Mouse (Mus musculus) liver, adult 2 months (tissue): ENCODE measurements at regions not wholly inside any gene's neighbourhood (a gene's known extent, or its start where the extent isn't known, plus 50 kb on each side); places are given as distances from the start of the nearest gene placed in this dataset.

Experiments
- DNase-seq: peaks from one replicate; pipeline ENCODE4 v3.0.0-alpha.2; 2011; ENCODE audit warnings: low read depth, low spot score; ENCODE audit errors: extremely low read depth
- H3K27ac ChIP-seq: fragments of 200-500 bp; replicated peaks from 2 replicates; pipeline ENCODE4 v1.5.1; 2012; ENCODE audit warnings: low read depth, mild to moderate bottlenecking, control low read depth, inconsistent platforms, low read length; ENCODE audit not compliant: insufficient read depth
- H3K27me3 ChIP-seq: fragments of 200-500 bp; 2 replicates; pipeline ENCODE4 v1.6.1; 2012; ENCODE audit warnings: mild to moderate bottlenecking, moderate library complexity, low read length, inconsistent platforms; ENCODE audit not compliant: control insufficient read depth, insufficient read depth
- H3K36me3 ChIP-seq: fragments of 200-500 bp; 2 replicates; pipeline ENCODE4 v1.6.1; 2012; ENCODE audit warnings: low read length, inconsistent platforms; ENCODE audit not compliant: control insufficient read depth, insufficient read depth
- H3K4me1 ChIP-seq: fragments of 200-500 bp; 2 replicates; pipeline ENCODE4 v1.6.1; 2011; ENCODE audit warnings: low read length; ENCODE audit not compliant: control insufficient read depth, insufficient read depth
- H3K4me3 ChIP-seq: fragments of 200-500 bp; 2 replicates; pipeline ENCODE4 v1.5.1; 2011; ENCODE audit warnings: low read depth, mild to moderate bottlenecking, control low read depth, low read length, moderate library complexity; ENCODE audit not compliant: insufficient read depth
- H3K79me2 ChIP-seq: fragments of 200-500 bp; 2 replicates; pipeline ENCODE4 v1.6.1; 2012; ENCODE audit warnings: inconsistent platforms, mild to moderate bottlenecking, low read length, moderate library complexity; ENCODE audit not compliant: control insufficient read depth, insufficient read depth
- H3K9ac ChIP-seq: fragments of 200-500 bp; 2 replicates; pipeline ENCODE4 v1.6.1; 2012; ENCODE audit warnings: low read depth, mild to moderate bottlenecking, control low read depth, inconsistent platforms, low read length
- CTCF ChIP-seq: fragments of 200-500 bp; IDR thresholded peaks from 2 replicates; pipeline ENCODE4 v1.5.1; 2011; ENCODE audit warnings: low read depth, low read length, control low read depth
- POLR2A ChIP-seq: fragments of 200-500 bp; IDR thresholded peaks from 2 replicates; pipeline ENCODE4 v1.6.1; 2011; ENCODE audit warnings: low read length, control low read depth; ENCODE audit not compliant: insufficient read depth; ENCODE audit errors: extremely low read depth
- WGBS: fragments of 180-500 bp; shearing (Covaris S2); methylation state at CpG from one replicate; pipeline ENCODE4 v1.1.7; 2018; 5-methylcytosine and 5-hydroxymethylcytosine counted together

- Histone ChIP-seq H3K4me3 (no peak overlapping the region), H3K79me2 (no peaks in the 10 kb centered on the region), H3K9ac (no peak overlapping the region), H3K27me3 (no peaks in the 10 kb centered on the region), H3K27ac (no peak overlapping the region), H3K36me3 (no peaks in the 10 kb centered on the region), H3K4me1 (no peaks in the 10 kb centered on the region)
- WGBS = 40% methylated on average over 1 of the region's 1 CpGs
- DNase-seq = no peak
- TF ChIP-seq POLR2A (no peak), CTCF (no peak)
Observed at GRCm38 (mm10) chr16:9270671-9271070, 440.8 kb downstream of the 1810013L24Rik start.

- Histone ChIP-seq H3K79me2 (no peaks in the 10 kb centered on the region), H3K4me1 (no peaks in the 10 kb centered on the region), H3K27ac (no peak overlapping the region), H3K27me3 (no peaks in the 10 kb centered on the region), H3K36me3 (no peaks in the 10 kb centered on the region), H3K9ac (no peak overlapping the region), H3K4me3 (no peak overlapping the region)
- 63% methylated on average over 6 of the region's 6 CpGs for WGBS
- DNase-seq = no peak
- no peak for TF ChIP-seq POLR2A
- no peak for TF ChIP-seq CTCF
Observed at GRCm38 (mm10) chr16:9273751-9274300, 443.9 kb downstream of the 1810013L24Rik start.

GRCm38 (mm10) chr16:9274583-9275100 is 444.7 kb downstream of the 1810013L24Rik start:
- no peaks in the 10 kb centered on the region for H3K79me2 ChIP-seq
- H3K36me3 ChIP-seq = no peaks in the 10 kb centered on the region
- no peak overlapping the region for H3K27ac ChIP-seq
- no peak overlapping the region for H3K9ac ChIP-seq
- no peaks in the 10 kb centered on the region for H3K27me3 ChIP-seq
- H3K4me3 ChIP-seq = no peak overlapping the region
- H3K4me1 ChIP-seq = no peaks in the 10 kb centered on the region
- 72% methylated on average over 7 of the region's 7 CpGs for WGBS
- TF ChIP-seq POLR2A (no peak), CTCF (no peak)
- DNase-seq = no peak

- no peaks in the 10 kb centered on the region for H3K36me3 ChIP-seq
- no peaks in the 10 kb centered on the region for H3K27me3 ChIP-seq
- no peaks in the 10 kb centered on the region for H3K79me2 ChIP-seq
- H3K27ac ChIP-seq = no peak overlapping the region
- WGBS = 74% methylated on average over 4 of the region's 4 CpGs
- TF ChIP-seq POLR2A (no peak), CTCF (no peak)
- H3K9ac ChIP-seq = no peak overlapping the region
- no peak for DNase-seq
- no peak overlapping the region for H3K4me3 ChIP-seq
- no peaks in the 10 kb centered on the region for H3K4me1 ChIP-seq
Observed at GRCm38 (mm10) chr16:9275426-9275825, 445.5 kb downstream of the 1810013L24Rik start.

- no peak for DNase-seq
- Histone ChIP-seq H3K36me3 (no peaks in the 10 kb centered on the region), H3K27me3 (no peaks in the 10 kb centered on the region), H3K9ac (no peak overlapping the region), H3K4me1 (no peaks in the 10 kb centered on the region), H3K27ac (no peak overlapping the region), H3K4me3 (no peak overlapping the region), H3K79me2 (no peaks in the 10 kb centered on the region)
- 91% methylated on average over 1 of the region's 1 CpGs for WGBS
- no peak for TF ChIP-seq POLR2A
- no peak for TF ChIP-seq CTCF
Observed at GRCm38 (mm10) chr16:9277064-9277463, 447.2 kb downstream of the 1810013L24Rik start.

GRCm38 (mm10) chr16:9279726-9280125 is 449.8 kb downstream of the 1810013L24Rik start:
- 72% methylated on average over 6 of the region's 6 CpGs for WGBS
- DNase-seq = no peak
- no peak overlapping the region for H3K4me3 ChIP-seq
- no peaks in the 10 kb centered on the region for H3K27me3 ChIP-seq
- no peak overlapping the region for H3K9ac ChIP-seq
- no peaks in the 10 kb centered on the region for H3K4me1 ChIP-seq
- no peaks in the 10 kb centered on the region for H3K36me3 ChIP-seq
- TF ChIP-seq CTCF (no peak), POLR2A (no peak)
- no peaks in the 10 kb centered on the region for H3K79me2 ChIP-seq
- no peak overlapping the region for H3K27ac ChIP-seq
